Mouse (Mus musculus): Measurements from ENCODE around the gene Tnfsf14.

GRCm38 (mm10) chr17:57180363-57180762 lies 13.6 kb downstream of the Tnfsf14 start:
- TF ChIP-seq CTCF (IDR thresholded peaks at IDR 0.05; ENCODE audit: low read depth) (peak; percentile 14), EP300 (IDR thresholded peaks at IDR 0.05; ENCODE audit: low read depth) (no peak)
